Mouse (Mus musculus) lung, postnatal 4 days (tissue): Measurements from ENCODE around the gene S100a13.

Source experiments
- DNase-seq, 2 experiments: peaks; one replicate each; pipeline ENCODE4 v3.0.0; 2021

The S100a13 gene

DNA sequence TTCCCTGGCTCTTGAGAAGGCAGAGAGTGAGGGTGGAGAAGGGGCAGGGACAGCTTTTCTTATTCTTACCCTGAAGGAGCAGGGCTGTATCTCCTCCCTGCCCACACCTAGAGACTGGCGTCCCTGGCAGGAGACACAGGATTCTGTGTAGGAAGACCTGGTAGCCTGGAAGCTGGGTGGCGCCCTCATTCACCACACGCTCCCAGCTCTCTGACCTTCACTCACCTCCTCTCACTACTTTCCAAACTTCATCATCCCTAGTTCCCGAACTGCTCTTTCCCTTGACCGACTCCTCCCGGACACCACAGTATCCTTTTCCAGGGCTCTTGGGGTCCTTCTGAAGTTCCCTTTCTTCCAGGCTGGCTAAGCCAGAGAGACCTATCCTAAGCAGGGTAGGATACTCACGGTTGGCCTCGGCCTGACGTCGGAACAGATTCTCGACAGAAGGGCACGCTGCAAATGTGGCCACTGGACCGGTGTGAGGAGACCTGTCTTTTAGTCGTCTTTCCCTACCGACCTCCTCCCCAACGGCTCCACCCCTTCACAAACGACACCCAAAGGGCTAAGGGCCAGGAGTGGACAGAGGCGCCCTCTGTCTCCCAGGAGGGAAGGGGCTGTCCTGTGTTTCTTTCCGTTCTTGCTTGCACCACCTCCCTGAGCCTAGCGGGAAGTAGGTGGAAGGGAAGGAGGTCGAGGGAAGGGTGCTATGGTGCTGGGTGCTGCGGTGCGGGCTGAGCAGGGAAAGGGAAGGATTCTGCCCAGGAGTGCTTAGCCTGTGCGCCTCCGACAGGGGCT lies at the start of gene S100a13, which contains the start of gene S100a1:
TSS of gene S100a13 (plus strand) at position 640 of the 795 bp plus-strand sequence.
TSS of gene S100a1 (minus strand) at position 597 of the 795 bp plus-strand sequence.
- peak; percentile 83 to 85 for DNase-seq

DNA sequence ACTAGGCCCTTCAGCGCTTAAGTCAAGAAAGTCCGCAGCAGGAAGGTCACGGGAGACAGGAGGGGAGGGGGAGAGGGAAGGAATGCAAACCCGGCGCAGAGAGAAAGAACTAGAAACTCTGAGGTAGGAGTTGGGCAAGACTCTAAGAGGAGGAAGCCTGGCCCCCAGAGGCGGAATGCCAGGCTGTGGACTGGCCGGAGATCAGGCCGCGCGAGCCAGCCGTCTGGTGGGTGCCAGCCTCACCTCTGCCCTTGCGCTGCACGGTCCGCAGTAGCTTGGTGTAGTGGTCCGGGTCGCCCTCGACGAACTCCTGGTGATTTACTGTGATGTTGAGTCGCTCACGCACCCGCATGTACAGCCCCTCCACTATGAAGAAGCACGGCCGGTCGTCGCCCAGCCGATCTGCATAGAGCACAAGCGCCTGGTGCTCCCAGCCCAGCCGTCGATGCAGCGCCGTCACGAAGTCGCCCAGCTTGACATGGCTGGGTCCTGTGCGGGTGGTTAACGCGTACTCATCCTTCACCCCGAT lies 49.6 kb upstream of the S100a13 start:
- peak; percentile 71 to 86 for DNase-seq

GRCm38 (mm10) chr3:90465081-90465685 lies 49.1 kb upstream of the S100a13 start:
- peak; percentile 51 to 62 for DNase-seq

DNA sequence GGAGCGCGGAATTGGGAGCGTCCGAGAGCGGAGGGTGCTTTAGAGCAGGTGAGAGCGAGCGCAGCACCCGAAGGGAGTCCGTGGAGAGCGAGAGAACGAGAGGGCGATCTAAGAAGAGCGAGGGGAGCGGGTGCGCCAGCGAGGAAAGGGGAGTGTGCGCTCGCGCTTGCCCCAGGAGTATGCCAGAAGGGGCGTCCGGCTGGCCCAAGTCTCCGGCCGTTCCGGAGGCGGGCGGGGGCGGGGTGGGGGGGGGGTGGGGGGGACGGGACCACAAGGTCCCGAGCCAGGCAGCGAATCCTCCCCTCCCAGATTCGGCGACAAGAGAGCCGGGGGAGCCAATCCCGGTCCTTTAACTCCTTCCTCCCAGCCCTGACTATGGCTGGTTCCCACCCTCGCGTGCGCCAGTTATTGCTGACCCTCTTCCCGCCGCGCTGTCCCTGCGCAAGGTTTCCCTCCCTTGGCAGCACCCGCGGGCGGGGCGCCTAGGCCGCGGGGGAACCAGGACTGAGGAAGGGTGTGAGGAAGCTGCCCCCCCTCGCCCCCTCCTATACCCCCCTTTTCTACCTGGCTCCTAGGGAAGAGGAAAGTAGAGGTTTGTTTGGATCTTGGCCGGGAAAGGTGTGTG lies 48.4 kb upstream of the S100a13 start, which contains the start of gene Npr1:
TSS of gene Npr1 (minus strand) at position 181 of the 625 bp plus-strand sequence.
- peak; percentile 77 to 88 for DNase-seq

DNA sequence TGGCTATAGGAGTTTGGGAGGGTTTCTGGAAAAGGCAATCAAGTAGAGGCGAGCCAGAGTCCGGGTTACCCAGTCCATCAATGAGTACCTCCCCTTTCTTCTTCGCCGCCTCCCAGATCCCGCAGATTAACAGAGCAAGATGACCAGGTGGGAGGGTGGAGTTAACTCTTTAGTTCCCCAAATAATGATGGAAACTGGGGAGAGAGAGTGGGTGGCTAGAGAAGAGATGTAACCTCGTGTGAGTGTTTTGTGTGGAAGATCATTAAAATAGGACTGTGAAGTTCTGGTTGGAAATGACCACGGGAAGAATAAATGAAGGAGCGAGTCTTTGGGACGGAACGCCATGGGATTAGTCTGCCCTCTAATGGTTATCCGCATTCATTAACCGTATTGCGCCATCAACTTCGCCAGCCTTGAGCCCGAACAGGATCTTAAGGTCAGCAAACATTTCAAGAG lies 47.9 kb upstream of the S100a13 start:
- peak; percentile 73 to 83 for DNase-seq

DNA sequence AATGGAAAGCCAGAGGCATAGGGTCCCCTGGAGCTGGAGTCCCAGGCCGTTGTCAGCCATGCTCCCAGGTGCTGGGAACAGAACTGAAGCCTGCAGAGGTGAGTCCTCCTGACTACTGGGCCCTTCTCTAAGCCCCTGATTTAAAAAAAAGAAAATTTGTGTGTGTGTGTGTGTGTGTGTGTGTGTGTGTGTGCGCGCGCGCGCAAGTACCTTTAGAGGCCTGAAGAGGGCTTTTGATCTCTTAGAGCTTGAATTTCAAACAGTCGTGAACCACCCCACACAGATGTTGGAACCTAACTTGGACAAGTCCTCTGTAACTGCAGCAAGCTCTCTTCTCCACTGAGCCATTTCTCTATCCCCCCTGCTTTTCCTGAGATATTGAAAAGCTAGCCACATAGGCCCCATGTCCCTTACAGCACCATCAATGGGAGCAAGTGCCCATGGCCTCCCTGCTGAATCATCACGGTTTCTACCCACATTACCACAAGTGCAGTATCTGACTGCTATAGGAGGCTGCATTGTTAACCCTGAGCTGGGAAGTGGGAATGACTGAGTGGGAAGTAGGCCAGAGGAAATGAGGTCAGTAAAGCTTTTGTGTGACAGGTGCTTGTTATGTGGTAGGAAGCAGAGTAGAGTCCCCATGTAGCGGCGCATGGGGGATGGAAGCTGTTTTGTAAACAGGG lies 46.5 kb upstream of the S100a13 start:
- peak in 1 of 2 experiments; percentile 12 for DNase-seq

- peak in 1 of 2 experiments; percentile 70 for DNase-seq
Observed at GRCm38 (mm10) chr3:90472213-90472612, 42.0 kb upstream of the S100a13 start.

DNA sequence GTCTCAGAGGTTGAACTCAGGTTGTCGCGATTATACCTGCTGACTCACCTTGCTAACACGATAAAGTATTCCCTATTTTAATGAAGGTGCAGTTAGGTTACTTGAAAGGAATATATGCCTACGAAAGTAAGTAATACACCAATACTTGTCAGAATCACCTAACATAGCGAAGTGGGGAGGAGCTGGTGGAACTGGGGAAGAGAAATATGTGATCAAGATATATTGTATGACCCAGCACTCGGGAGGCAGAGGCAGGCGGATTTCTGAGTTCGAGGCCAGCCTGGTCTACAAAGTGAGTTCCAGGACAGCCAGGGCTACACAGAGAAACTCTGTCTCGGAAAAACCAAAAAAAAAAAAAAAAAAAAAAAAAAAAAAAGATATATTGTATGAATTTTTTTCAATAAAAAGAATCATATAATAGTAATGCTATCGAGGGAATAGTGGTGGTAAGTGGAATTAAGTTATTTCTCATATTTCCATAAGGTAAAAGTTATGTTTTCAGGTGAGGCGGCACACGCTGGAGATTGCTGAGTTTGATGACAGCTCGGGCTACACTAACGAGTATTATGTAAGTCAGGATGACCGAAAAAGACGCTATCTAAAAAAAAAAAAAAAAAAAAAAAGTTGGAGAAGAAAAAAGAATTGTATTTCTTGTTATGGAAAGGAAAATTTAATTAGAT lies 38.9 kb upstream of the S100a13 start:
- DNase-seq: no peak

DNA sequence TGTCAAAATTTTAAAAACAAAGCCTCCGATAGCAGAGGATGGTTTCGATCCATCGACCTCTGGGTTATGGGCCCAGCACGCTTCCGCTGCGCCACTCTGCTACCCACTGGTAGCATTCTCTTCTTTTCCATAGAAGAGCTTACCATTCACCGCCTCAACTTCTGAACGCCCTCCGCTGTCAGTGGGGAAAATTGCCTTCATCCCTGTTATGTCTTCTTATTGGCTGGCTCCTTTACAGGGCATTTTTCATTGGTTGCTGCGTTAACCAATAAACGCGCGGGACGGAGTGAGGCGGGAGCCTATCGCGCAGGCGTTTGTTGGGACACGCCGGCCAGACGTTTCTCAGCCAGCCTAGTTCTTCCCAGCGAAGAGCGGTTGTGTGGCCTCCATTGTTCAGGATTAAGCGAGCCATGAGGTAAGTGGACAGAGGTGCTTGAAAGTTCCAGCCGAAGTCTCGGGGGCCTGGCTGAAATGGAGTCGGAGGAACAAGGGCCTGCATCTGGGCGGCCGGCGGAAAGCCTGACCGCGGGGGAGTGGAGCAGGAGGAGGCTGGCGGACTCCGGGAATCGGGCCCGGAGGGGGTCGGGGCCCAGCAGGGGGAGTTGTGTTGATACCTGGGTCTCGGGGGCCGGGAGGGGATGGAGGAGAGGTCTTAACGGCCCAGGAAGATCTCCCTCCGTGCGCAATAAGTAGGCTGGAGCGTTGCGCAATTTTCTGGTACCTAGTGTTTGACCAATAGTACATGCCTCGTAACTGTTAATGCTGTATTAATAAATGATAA lies 38.2 kb upstream of the S100a13 start, which contains the start of gene Ilf2:
TSS of gene Ilf2 (plus strand) at position 296 of the 781 bp plus-strand sequence.
- DNase-seq: peak; percentile 97 to 98

DNA sequence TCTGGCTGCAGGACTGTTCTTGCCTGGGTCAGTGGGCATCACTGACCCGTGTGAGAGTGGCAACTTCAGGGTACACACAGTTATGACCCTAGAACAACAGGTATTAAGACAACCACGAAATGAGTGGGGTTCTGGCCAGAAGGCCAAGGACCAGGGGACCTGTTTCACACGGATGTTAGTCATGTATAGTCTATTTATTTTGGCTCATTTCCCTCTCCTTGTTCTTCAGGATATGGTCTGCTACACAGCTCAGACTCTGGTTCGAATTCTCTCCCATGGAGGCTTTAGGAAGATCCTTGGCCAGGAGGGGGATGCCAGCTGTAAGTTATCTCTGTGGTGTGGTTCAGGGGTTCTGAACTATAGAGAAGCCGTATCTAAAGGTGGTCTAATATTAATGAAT lies 27.2 kb upstream of the S100a13 start:
- no peak for DNase-seq

GRCm38 (mm10) chr3:90488576-90488975 lies 25.7 kb upstream of the S100a13 start:
- no peak for DNase-seq

- DNase-seq: peak; percentile 97 to 98
Observed at GRCm38 (mm10) chr3:90490696-90491256, 23.5 kb upstream of the S100a13 start, which contains the start of gene Snapin. TSS of gene Snapin (minus strand) at chr3:90491033.

DNA sequence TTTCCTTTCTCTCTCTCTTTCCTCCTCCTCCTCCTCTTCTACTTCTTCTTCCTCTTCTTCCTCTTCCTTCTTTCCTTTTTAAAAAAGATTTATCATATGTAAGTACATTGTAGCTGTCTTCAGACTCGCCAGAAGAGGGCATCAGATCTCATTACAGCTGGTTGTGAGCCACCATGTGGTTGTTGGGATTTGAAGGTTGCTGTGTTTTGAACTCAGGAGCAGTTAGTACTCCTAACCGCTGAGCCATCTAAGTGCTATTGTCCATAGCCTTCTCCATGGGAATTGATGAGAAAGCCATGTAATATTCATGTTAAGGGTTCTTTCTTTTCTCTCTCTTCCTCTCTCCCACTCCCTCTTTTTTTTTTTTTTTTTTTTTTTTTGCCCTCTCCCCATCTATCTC lies 22.9 kb upstream of the S100a13 start:
- peak in 1 of 2 experiments; percentile 67 for DNase-seq

DNA sequence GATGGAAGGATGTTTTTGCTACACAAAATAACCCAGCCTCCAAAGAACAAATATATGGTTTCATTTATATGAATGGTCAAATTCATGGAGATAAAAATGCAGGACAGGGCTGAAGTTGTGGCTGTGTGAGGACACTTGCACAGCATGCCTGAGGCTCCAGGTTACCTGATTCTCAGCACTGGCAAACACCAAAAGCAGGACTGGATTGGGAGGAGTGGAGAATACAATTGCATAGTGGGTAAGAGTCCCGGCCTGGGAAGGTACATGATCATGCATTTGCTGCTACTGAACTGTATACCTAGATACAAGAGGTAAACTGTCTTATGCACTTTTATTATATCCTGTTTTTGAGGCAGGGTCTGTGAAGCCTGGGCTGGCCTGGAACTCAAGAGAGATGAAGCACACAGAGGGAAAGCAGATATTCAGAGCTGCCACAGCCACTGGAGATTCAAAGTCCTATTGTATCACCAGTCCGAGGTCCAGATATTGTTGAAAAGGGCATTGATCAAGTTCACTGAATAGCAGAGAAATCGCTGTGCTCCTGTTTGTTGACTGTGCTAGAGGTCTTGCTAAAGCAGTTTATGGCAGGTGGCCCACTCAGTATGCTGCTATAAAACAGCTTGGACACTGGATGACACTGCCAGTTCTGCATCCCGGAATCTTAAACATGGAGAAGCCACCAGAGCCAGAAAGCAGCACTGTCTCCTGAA lies 20.2 kb upstream of the S100a13 start:
- no peak for DNase-seq

- no peak for DNase-seq
Observed at GRCm38 (mm10) chr3:90495850-90496525, 18.2 kb upstream of the S100a13 start.

GRCm38 (mm10) chr3:90497597-90497996 lies 16.6 kb upstream of the S100a13 start:
- DNase-seq: no peak

DNA sequence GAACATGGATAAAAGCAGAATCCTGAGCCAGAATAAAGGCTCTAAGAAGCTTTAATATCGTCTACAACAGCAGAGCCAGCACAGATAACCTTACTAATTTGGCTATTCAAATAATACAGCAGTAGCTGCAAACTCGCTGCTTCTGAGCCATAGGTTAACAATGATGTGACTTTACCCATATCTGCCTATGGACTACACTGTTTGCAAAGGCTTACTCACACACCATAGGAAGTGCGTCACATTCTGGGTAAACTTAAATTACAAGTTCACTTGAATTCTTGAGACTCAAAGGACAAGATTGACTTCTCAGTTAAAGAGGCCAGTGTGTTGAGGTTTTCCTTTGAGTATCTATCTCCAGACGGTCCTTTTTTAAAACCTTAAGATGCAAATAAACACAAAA lies 10.8 kb upstream of the S100a13 start:
- DNase-seq: no peak

DNA sequence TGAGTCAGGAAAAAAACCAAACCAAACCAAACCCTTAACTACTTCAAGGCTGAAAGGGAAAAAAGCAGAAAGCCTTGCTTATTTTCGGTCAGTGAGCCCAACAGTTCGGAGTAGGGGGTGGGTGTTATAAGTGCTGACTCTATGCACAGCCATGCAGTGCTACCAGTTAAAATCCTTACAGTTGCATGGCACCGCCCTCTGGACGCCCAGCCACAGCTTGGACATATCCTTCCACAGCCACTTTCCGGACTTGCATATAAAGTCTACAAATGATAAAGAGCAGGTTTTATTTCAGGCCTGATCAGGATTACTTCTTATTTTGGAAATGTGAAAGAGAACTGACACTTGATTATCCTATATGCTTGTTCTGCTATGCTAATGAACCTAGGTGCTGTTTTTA lies 9.0 kb upstream of the S100a13 start:
- DNase-seq: peak; percentile 58 to 86

DNA sequence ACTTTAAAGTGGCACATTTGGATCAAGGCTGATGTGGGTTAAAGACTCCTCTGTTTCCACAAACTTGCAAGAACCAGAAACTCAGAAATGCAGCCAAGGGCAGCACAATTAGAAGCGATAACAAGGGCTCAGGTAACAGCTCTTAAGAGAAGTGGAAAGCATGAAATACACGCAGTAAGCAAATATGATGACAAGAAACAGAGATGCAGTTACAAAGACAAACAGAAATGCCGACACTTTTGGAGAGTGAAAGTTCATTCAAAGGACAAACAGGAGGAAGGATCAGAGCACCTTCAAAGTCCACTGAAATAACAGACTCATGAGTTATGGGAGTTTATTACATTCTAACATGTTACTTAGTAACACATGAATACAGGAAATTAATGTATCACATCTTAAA lies 7.9 kb upstream of the S100a13 start:
- DNase-seq: no peak
